Mouse (Mus musculus): ENCODE measurements around the gene Pea15a.

DNA sequence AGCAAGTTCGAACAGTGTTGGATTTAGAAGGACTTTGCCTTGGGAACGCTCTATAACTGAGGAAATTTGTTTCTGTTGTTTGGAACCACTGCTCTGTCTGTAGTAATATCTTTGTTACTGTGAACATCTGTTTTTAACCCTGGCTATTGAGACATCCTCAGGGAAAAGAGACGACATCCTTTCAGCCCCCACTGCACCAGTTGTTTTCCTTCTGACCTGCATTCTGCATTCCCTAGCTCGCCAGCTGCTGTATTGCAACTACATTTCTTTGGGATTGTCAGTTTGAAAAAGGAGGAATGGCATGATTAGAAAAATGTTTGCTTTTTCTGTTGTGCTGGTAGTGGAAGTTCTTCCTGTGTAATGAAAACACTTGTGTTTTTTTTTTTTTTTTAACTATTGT lies 25.7 kb downstream of the Pea15a start:
- TF ChIP-seq CTCF (IDR thresholded peaks at IDR 0.05; ENCODE audit: borderline replicate concordance, insufficient read depth, low read depth, low read length) (no peak), POLR2A (IDR thresholded peaks at IDR 0.05; ENCODE audit: borderline replicate concordance, insufficient read depth, low read length) (no peak)
